Mouse (Mus musculus) hindbrain, embryonic 15.5 days (tissue): ENCODE results near the gene Syt8. TPM values are rescaled to one million over a fixed set of nuclear protein-coding genes. Genes with fewer than 3 reads are reported as not detected.
"Not testable (repeated sequence)": the region's sequence is repeated elsewhere in the genome, so short reads cannot be mapped to it uniquely, and the experiment has no call there.

Source experiments
- ATAC-seq: fragments of 200-750 bp; cut with Nextera tagmentation; 2 replicates; pipeline ENCODE4 v1.8.0; 2017; ENCODE audit warnings: low read depth, moderate number of reproducible peaks, moderate TSS enrichment; ENCODE audit not compliant: low FRiP score
- H3K27ac ChIP-seq: fragments of 300-500 bp; sonication (generic); replicated peaks from 2 replicates; pipeline ENCODE4 v1.5.1; 2015; ENCODE audit warnings: mild to moderate bottlenecking, inconsistent platforms
- H3K27me3 ChIP-seq: fragments of 300-500 bp; sonication (generic); 2 replicates; pipeline ENCODE4 v1.6.1; 2015; ENCODE audit warnings: control low read depth, inconsistent platforms
- H3K36me3 ChIP-seq: fragments of 300-500 bp; sonication (generic); 2 replicates; pipeline ENCODE4 v1.6.1; 2015; ENCODE audit warnings: control low read depth, inconsistent platforms
- H3K4me1 ChIP-seq: fragments of 300-500 bp; sonication (generic); replicated peaks from 2 replicates; pipeline ENCODE4 v1.6.1; 2015; ENCODE audit warnings: control low read depth, inconsistent platforms
- H3K4me2 ChIP-seq: fragments of 300-500 bp; sonication (generic); 2 replicates; pipeline ENCODE4 v1.6.1; 2015; ENCODE audit warnings: moderate library complexity, mild to moderate bottlenecking, inconsistent platforms
- H3K4me3 ChIP-seq: fragments of 300-500 bp; sonication (generic); 2 replicates; pipeline ENCODE4 v1.5.1; 2015; ENCODE audit warnings: mild to moderate bottlenecking, inconsistent platforms
- H3K9ac ChIP-seq: fragments of 300-500 bp; sonication (generic); 2 replicates; pipeline ENCODE4 v1.6.1; 2015; ENCODE audit warnings: inconsistent platforms
- H3K9me3 ChIP-seq: fragments of 300-500 bp; sonication (generic); 2 replicates; pipeline ENCODE4 v1.6.1; 2016; ENCODE audit warnings: control low read depth, inconsistent platforms
- WGBS: fragments of 180-500 bp; shearing (Covaris S2); methylation state at CpG from one replicate; pipeline ENCODE4 v1.1.7; 2015; 5-methylcytosine and 5-hydroxymethylcytosine counted together
- polyA plus RNA-seq: library from polyadenylated mRNA; unstranded; fragments of >200 nt; fragmentation: Nextera tagmentation; extraction: Ambion mirVana; gene quantifications from 2 replicates; pipeline ENCODE4 v1.2.1, GENCODE M21; 2015

Gene Syt8
- polyA plus RNA-seq, 1 experiment from 2014 or later: not detected

DNA sequence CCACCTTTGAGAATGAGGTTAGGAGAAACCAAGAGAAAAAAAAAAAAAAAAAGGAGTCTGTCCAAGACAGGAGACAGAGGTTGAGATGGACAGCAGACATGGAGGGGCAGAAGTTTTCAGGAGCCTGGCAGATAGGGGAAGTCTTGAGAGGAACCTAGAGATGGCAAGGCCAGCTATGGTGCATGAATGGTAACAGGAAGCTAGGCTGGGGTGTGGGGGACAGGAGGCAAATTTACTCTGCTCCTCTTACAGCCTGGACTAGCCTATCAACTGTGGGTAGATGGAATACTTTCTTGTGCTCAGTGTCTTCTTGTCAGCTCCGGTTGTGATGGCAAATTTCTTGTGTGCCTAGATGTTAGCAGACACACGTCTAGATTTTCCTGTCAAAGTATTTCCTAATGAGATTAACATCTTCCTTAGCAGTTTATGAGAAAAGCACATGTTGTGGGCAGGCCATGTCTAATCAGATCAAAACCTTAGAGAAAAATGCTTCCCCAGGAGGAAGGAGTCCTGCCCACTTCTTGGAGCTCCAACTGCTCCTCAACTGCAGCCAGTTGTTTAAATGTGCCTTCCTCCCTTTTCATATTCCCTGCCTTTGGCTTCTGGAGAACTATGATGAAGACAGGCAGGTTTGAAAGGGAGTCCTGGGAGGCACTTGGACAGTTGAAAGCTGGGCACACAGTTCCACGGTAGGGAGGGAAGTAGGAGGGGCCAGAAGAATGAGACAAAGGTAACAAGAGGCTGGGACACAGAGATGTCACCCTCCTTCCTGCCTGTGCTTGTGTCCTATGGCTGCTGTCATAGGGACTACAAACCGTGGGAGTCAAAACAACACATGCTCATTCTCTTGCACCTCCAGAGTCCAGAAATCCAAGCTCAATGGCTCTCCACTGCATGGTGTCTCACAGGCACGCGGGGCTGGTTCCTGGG, 40.1 kb upstream of the Syt8 start:
- Histone ChIP-seq H3K4me3 (no peak overlapping the region), H3K4me1 (no peaks in the 10 kb centered on the region)
- 64% methylated on average over 6 of the region's 6 CpGs for WGBS

DNA sequence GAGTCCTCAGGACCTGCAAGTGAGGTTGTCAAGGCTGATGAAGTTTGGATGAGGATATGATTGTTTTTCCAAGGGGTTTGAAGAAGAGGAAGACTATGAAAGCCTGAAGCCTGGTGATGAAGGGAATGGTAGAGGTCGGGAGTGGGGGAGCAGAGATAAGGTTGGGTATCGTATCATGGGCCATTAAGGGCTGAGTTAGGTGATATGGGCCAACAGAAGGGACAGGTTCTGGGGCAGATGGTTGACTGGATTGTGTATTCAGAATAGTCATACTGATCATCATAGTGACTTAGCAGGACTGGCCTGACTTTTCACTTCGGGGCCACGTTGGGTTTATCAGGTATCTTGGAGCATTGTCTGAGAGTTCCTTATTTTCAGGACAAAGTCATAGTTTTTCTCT, 39.2 kb upstream of the Syt8 start:
- Histone ChIP-seq H3K36me3 (no peaks in the 10 kb centered on the region), H3K9ac (no peak overlapping the region), H3K27ac (no peak overlapping the region), H3K4me3 (no peak overlapping the region), H3K4me2 (no peak overlapping the region), H3K9me3 (no peaks in the 10 kb centered on the region), H3K4me1 (no peaks in the 10 kb centered on the region), H3K27me3 (no peaks in the 10 kb centered on the region)
- no peak for ATAC-seq
- 90% methylated on average over 4 of the region's 4 CpGs for WGBS

More for the DNA sequence above, 40.1 kb upstream of the Syt8 start:
- H3K9ac ChIP-seq: no peak overlapping the region
- H3K4me2 ChIP-seq: no peak overlapping the region
- ATAC-seq: no peak
- H3K27me3 ChIP-seq: no peaks in the 10 kb centered on the region
- H3K9me3 ChIP-seq: no peaks in the 10 kb centered on the region
- H3K36me3 ChIP-seq: no peaks in the 10 kb centered on the region
- no peak overlapping the region for H3K27ac ChIP-seq

DNA sequence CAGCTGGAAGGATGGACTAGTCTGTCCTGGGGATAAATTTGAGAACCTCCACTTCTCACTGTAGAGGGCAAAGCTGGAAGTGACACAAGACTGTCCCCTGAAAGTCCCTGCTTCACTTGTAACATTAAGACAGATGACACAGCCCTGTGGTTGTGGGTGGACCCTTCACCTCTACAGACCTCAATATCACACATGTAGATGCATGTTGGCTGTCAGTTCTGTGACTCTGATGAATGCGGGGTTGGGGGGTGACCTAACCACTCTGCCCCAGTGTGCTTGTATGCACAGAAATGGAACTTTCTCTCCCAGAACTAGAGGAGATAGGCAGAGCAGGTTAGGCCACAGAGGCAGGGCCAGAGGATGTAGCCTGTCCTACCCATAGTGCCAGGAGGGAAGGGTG, 38.0 kb upstream of the Syt8 start:
- Histone ChIP-seq H3K9ac (no peak overlapping the region), H3K4me3 (no peak overlapping the region), H3K27ac (no peak overlapping the region), H3K4me2 (no peak overlapping the region), H3K36me3 (no peaks in the 10 kb centered on the region), H3K27me3 (no peaks in the 10 kb centered on the region), H3K9me3 (no peaks in the 10 kb centered on the region), H3K4me1 (no peaks in the 10 kb centered on the region)
- WGBS: 100% methylated on average over 1 of the region's 1 CpGs
- ATAC-seq: no peak

DNA sequence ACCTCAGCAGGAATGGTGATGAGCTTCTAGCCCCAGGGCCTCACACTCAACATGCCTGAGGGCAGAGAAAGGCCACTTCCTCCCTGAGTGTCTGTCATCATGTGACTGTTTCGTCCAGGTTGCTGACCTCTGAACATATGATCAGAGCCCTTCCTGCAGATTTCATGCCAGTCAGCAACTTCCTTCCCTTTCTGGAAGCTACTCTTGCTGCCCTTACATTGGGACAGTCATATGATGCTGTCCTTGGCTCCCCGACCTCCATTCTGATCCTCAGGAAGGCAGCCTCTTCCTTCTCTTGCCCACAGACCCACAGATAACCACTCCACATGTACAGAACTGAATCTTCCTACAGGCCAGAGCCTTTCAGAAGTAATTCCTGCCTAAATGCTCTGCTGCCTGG, 36.6 kb upstream of the Syt8 start:
- Histone ChIP-seq H3K4me2 (no peak overlapping the region), H3K36me3 (no peaks in the 10 kb centered on the region), H3K9ac (no peak overlapping the region), H3K9me3 (no peaks in the 10 kb centered on the region), H3K27me3 (no peaks in the 10 kb centered on the region), H3K4me3 (no peak overlapping the region), H3K27ac (no peak overlapping the region), H3K4me1 (no peaks in the 10 kb centered on the region)
- 65% methylated on average over 2 of the region's 2 CpGs for WGBS
- ATAC-seq: no peak

DNA sequence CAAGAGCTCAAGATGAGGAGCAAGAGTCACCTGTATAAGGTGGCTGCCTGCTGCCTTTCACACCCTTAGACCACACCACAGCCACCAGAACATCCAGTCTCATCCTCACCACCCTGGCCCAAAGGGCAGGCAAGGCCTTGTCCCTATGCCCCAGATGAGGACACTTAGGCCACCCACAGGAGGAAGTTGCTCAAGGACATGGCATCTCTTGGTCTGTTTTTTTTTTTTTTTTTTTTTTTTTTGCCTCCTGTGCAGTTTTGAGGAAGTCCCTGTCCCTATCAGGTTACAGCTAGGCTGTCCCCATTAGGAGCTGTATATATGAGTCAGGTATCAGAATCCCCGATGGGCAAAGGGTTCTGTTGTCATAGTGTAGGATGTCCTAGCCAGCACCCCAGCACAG, 35.4 kb upstream of the Syt8 start:
- no peak overlapping the region for H3K4me3 ChIP-seq
- H3K4me2 ChIP-seq: no peak overlapping the region
- no peaks in the 10 kb centered on the region for H3K27me3 ChIP-seq
- no peak overlapping the region for H3K27ac ChIP-seq
- 87% methylated on average over 1 of the region's 1 CpGs for WGBS
- H3K36me3 ChIP-seq: no peaks in the 10 kb centered on the region
- H3K9ac ChIP-seq: no peak overlapping the region
- no peaks in the 10 kb centered on the region for H3K9me3 ChIP-seq
- H3K4me1 ChIP-seq: no peaks in the 10 kb centered on the region
- ATAC-seq: no peak

DNA sequence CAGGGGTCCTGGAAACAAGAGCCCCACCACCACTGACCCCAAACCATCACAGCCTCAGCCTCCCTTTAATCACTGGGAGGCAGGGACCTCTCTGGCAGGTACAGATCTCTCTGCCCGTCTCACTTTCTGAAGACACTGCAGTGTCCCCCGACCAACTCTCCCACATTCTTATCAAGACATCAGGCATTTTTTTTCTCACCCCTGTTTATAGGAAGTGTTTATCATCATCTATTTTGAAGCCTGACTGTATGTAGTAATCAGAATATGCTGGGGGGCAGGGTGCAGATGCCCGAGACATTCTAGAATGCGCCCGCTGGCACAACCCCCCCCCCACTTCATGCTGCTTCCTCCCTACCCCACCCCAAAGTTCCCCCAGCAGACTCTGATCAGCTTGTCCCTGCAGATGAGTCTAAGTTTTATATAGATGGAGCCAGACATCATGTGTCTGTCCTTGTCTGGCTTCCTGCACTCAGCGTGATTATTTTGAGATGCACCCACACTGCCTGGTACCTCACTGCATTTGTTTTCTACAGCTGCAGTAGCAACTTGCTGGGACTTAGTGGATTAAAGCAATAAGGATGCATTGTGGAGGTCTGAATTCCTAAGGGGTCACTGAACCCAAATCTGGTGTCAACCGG, 34.4 kb upstream of the Syt8 start:
- no peak overlapping the region for H3K4me3 ChIP-seq
- H3K4me2 ChIP-seq: no peak overlapping the region
- H3K9ac ChIP-seq: no peak overlapping the region
- H3K27ac ChIP-seq: no peak overlapping the region
- ATAC-seq: no peak
- H3K9me3 ChIP-seq: no peaks in the 10 kb centered on the region
- no peaks in the 10 kb centered on the region for H3K36me3 ChIP-seq
- H3K4me1 ChIP-seq: no peaks in the 10 kb centered on the region
- H3K27me3 ChIP-seq: no peaks in the 10 kb centered on the region
- WGBS: 71% methylated on average over 7 of the region's 7 CpGs

DNA sequence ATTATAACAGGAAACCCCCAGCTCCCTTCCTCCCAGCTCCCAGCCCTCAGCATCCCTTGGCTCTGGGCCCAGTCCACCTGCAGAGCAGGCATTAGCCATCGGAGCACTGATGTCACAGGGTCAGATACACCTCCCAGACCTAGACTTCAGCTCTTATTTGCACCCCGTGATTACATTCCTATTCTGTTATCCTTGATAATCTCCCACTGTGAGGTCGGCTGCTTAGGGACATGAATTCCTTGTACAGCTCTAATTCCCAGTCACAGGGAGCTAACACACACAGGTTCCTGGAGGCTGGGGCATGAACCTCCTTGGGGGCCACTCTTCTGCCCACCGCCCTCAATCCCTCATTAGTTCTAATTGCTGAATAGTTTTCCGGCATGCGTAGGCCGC, 33.9 kb upstream of the Syt8 start:
- WGBS: 47% methylated on average over 7 of the region's 7 CpGs

DNA sequence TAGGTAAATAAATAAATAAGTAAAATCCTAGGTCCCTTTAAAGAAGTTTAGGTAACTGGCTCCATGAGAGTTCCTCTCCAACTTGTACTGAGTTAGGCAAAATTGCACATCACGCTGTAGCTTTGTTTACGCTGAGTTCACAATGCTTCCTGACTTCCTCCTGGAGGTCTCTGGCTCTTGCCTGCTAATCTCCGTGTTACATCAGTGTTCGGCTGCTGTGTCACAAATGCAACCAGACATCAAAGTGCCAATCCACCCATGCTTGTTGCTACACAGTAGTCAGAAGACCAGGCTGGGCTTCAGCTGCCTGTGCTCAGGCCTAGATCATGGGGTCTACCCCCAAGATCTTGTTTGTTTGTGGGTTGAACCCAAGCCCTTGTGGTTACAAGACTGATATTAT, 31.1 kb upstream of the Syt8 start:
- Histone ChIP-seq H3K4me3 (no peak overlapping the region), H3K27me3 (no peaks in the 10 kb centered on the region), H3K4me1 (no peaks in the 10 kb centered on the region), H3K36me3 (no peaks in the 10 kb centered on the region), H3K9me3 (no peaks in the 10 kb centered on the region), H3K9ac (no peak overlapping the region), H3K4me2 (no peak overlapping the region), H3K27ac (no peak overlapping the region)
- WGBS: 86% methylated on average over 4 of the region's 4 CpGs
- ATAC-seq: no peak

More for the DNA sequence above, 33.9 kb upstream of the Syt8 start:
- Histone ChIP-seq H3K4me2 (no peak overlapping the region), H3K27ac (no peak overlapping the region), H3K9me3 (no peaks in the 10 kb centered on the region), H3K9ac (no peak overlapping the region), H3K4me1 (no peaks in the 10 kb centered on the region), H3K4me3 (no peak overlapping the region), H3K27me3 (no peaks in the 10 kb centered on the region), H3K36me3 (no peaks in the 10 kb centered on the region)
- ATAC-seq: no peak

DNA sequence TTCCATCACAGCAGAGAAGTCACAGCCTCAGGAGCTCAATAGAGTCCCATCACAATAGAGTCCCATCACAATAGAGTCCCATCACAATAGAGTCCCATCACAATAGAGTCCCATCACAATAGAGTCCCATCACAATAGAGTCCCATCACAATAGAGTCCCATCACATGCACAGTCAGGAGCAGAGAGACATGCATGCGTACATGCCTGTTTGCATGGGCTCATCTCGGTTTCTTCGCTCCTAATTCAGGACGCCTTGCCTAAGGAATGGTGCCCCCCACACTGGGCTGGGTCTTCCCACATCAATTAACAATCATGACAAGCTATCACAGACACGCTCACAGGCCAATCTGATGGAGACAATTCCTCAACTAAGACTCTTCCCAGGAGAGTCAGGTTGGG, 29.5 kb upstream of the Syt8 start:
- H3K27me3 ChIP-seq, H3K9me3 ChIP-seq, H3K4me3 ChIP-seq, ATAC-seq, H3K36me3 ChIP-seq, H3K9ac ChIP-seq, H3K4me1 ChIP-seq, H3K4me2 ChIP-seq, H3K27ac ChIP-seq: not testable (repeated sequence)
- WGBS: 79% methylated on average over 5 of the region's 5 CpGs

DNA sequence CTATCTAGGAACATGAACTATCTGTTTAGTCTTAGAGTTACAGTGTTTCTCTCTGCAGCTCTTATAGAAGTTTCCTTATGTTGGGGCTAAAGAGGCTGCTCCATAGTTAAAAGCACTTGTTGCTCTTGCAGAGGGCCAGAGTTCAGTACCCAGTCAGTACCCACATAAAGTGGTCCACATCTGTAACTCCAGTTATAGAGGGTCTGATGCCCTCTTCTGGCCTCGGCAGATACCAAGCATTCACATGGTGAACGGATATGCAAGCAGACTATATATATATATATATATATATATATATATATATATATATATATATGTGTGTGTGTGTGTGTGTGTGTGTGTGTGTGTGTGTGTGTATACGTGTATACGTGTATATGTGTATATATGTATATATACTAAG, 26.7 kb upstream of the Syt8 start:
- no peak overlapping the region for H3K4me3 ChIP-seq
- no peaks in the 10 kb centered on the region for H3K27me3 ChIP-seq
- H3K4me1 ChIP-seq: no peaks in the 10 kb centered on the region
- no peaks in the 10 kb centered on the region for H3K9me3 ChIP-seq
- H3K27ac ChIP-seq: no peak overlapping the region
- no peak for ATAC-seq
- H3K9ac ChIP-seq: no peak overlapping the region
- no peaks in the 10 kb centered on the region for H3K36me3 ChIP-seq
- WGBS: 77% methylated on average over 4 of the region's 4 CpGs
- no peak overlapping the region for H3K4me2 ChIP-seq

DNA sequence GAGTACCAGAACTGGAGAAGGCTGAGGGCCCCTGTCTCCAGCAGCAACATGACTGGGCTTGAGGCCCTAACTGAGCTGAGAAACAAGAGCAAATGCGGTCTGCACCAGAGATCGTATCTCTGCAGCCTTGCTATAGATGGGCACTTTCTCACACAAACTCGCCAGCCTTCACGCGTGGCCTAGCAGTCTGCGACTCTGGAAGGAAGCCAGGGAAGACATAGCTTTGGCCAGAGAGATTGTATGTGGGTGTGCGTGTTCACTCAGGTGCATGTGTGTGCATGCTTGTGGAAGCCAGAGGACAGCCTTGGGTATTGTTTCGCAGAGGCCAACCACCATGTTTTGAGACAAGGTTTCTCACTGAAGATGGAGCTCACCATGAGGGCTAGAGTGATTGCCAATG, 26.0 kb upstream of the Syt8 start:
- Histone ChIP-seq H3K4me3 (no peak overlapping the region), H3K9me3 (no peaks in the 10 kb centered on the region), H3K36me3 (no peaks in the 10 kb centered on the region), H3K4me2 (no peak overlapping the region), H3K9ac (no peak overlapping the region), H3K27me3 (no peaks in the 10 kb centered on the region), H3K4me1 (no peaks in the 10 kb centered on the region), H3K27ac (no peak overlapping the region)
- no peak for ATAC-seq
- 93% methylated on average over 8 of the region's 8 CpGs for WGBS

DNA sequence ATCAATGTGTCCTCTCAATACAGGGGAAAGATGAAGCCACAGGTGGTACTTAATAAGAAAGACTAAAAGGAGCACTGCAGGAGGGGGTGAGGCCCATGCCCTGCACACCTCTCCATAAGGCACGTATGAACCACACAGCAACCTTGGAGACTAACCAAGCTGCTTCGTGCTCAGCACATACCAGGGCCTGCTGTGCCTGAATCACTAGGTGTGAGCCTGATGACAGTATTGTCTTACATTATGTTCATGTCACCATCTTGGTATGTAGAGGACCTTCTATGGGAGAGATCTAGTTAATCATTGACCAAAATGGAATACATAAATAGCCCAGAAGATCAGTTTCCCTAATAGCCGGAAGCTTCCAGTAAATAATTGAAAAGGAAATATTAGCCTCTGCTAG, 25.0 kb upstream of the Syt8 start:
- Histone ChIP-seq H3K36me3 (no peaks in the 10 kb centered on the region), H3K9me3 (no peaks in the 10 kb centered on the region), H3K9ac (no peak overlapping the region), H3K4me3 (no peak overlapping the region), H3K27ac (no peak overlapping the region), H3K27me3 (no peaks in the 10 kb centered on the region), H3K4me1 (no peaks in the 10 kb centered on the region), H3K4me2 (no peak overlapping the region)
- 81% methylated on average over 3 of the region's 3 CpGs for WGBS
- no peak for ATAC-seq
